In genomic region chr15:25593469-25594150, GRCm38 (mm10) we compare ENCODE assay signal across 25 mouse cellular contexts. TPM values are rescaled to one million over a fixed set of nuclear protein-coding genes. Genes with fewer than 3 reads are reported as not detected.
DNase-seq lines count a peak whose midpoint lies in the region; ATAC-seq and TF ChIP-seq lines count a peak whose summit lies in the region.
"Had no signal": no experiment of that assay in that cellular context is flagged by ENCODE, and none has a peak within 500 bp of the region (broad histone marks: within the 10 kb centered on the region; RNA-seq: fewer than 3 reads in every experiment).

No protein-coding gene starts in this region.

- intact Hi-C loops in heart, postnatal 14 days (cut with DNase I): no loop called here

- no peak for DNase-seq in forebrain, embryonic 10.5 days (ENCODE audit: extremely low spot score, low spot score)
- DNase-seq in heart, adult 11 months: peak; percentile 42
- no peak for DNase-seq in heart, postnatal 14 days
- peak; percentile 75 for DNase-seq in R1 (ENCODE audit: low read depth, low spot score)
- DNase-seq in brain, embryonic 14.5 days (ENCODE audit: low read depth): peak; percentile 56
- no peak for DNase-seq in lung, postnatal 25 days (ENCODE audit: low spot score)
- DNase-seq: adrenal gland, adult 8-10 months; adrenal gland, postnatal 25 days; B cell, adult 2 months; cerebellum, adult 18-20 months; cerebellum, adult 9-10 months; cerebellum, postnatal 14 days; gastrocnemius, postnatal 36 days; heart, postnatal 36 days; kidney, adult 11 months had no signal

- ATAC-seq in forebrain, embryonic 13.5 days: peak; percentile 45; the same call in 1 of the 2 replicates
- ATAC-seq: activated CD4-positive, CD25-positive, alpha-beta regulatory T cell, adult 4 months; hindbrain, embryonic 16.5 days; intestine, embryonic 15.5 days; Patski had no signal

- no peak for TF ChIP-seq POLR2A in brain, embryonic 14.5 days (IDR thresholded peaks at IDR 0.05; ENCODE audit: borderline replicate concordance, extremely low read depth, insufficient read depth, insufficient read length, poor library complexity, severe bottlenecking)

- 12% methylated on average over 7 of the region's 7 CpGs for WGBS in forebrain, embryonic 13.5 days
- WGBS in forebrain, embryonic 10.5 days: 36% methylated on average over 7 of the region's 7 CpGs

- no peak overlapping the region for H3K9ac ChIP-seq in forebrain, embryonic 13.5 days
- H3K9ac ChIP-seq: hindbrain, embryonic 13.5 days; intestine, embryonic 15.5 days had no signal

- H3K9me3 ChIP-seq in forebrain, embryonic 13.5 days (replicated peaks): no peaks in the 10 kb centered on the region; the same call in 1 of the 2 replicates
- no peaks in the 10 kb centered on the region for H3K9me3 ChIP-seq in forebrain, embryonic 10.5 days
- H3K9me3 ChIP-seq: hindbrain, embryonic 10.5 days; hindbrain, embryonic 13.5 days; intestine, embryonic 15.5 days had no signal

- H3K4me3 ChIP-seq in forebrain, embryonic 13.5 days: no peak overlapping the region
- H3K4me3 ChIP-seq in forebrain, embryonic 10.5 days: no peak overlapping the region
- H3K4me3 ChIP-seq: hindbrain, embryonic 10.5 days; hindbrain, embryonic 13.5 days; intestine, embryonic 15.5 days had no signal

- H3K27ac ChIP-seq in forebrain, embryonic 13.5 days: no peak overlapping the region
- H3K27ac ChIP-seq in forebrain, embryonic 10.5 days: no peak overlapping the region
- H3K27ac ChIP-seq: hindbrain, embryonic 10.5 days; hindbrain, embryonic 13.5 days; intestine, embryonic 15.5 days had no signal

- no peak overlapping the region for H3K4me2 ChIP-seq in forebrain, embryonic 13.5 days
- H3K4me2 ChIP-seq: heart, embryonic 11.5 days; hindbrain, embryonic 13.5 days; intestine, embryonic 15.5 days had no signal

- 0 out of 2 replicates have a peak, but pooled peaks cover 7% of the 10 kb centered on the region for H3K27me3 ChIP-seq in forebrain, embryonic 13.5 days
- peaks cover 10% of the 10 kb centered on the region; the same call in 1 of the 2 replicates for H3K27me3 ChIP-seq in forebrain, embryonic 10.5 days (ENCODE audit: poor library complexity, severe bottlenecking)
- H3K27me3 ChIP-seq: CH12.LX; hindbrain, embryonic 13.5 days; intestine, embryonic 15.5 days; Patski had no signal

- TF ChIP-seq CTCF in brain, embryonic 14.5 days (IDR thresholded peaks at IDR 0.05; ENCODE audit: borderline replicate concordance, extremely low read depth, insufficient read depth, insufficient read length): no peak

- 0 out of 2 replicates have a peak, but pooled peaks cover 5% of the 10 kb centered on the region for H3K4me1 ChIP-seq in forebrain, embryonic 13.5 days
- peaks cover 11% of the 10 kb centered on the region; the same call in 1 of the 2 replicates for H3K4me1 ChIP-seq in forebrain, embryonic 10.5 days
- H3K4me1 ChIP-seq: hindbrain, embryonic 10.5 days; hindbrain, embryonic 13.5 days had no signal

- no peaks in the 10 kb centered on the region for H3K36me3 ChIP-seq in forebrain, embryonic 13.5 days (ENCODE audit: poor library complexity, severe bottlenecking)
- H3K36me3 ChIP-seq in forebrain, embryonic 10.5 days (replicated peaks): no peaks in the 10 kb centered on the region
- H3K36me3 ChIP-seq: G1E; hindbrain, embryonic 10.5 days; hindbrain, embryonic 13.5 days; intestine, embryonic 15.5 days had no signal

RNA-seq across cellular contexts. Expression of gene Myo10, which starts 28.7 kb away (rescaled TPM):
- polyA plus RNA-seq in forebrain, embryonic 13.5 days (2015; fragmentation: Nextera tagmentation; extraction: Ambion mirVana): 54.1 and 61.4 TPM in 2 replicates
- 66.3 and 68.8 TPM in 2 replicates for polyA plus RNA-seq in forebrain, embryonic 10.5 days (2016; fragmentation: Nextera tagmentation; extraction: Ambion mirVana)
- total RNA-seq in heart, postnatal 14 days (2021): 10 to 100 TPM; 64.7 to 66.9 TPM
- polyA plus RNA-seq in brain, embryonic 14.5 days (2012; rRNA removed): 29.9 and 33.7 TPM in 2 replicates
- polyA plus RNA-seq: G1E had no signal

Comparison
In these comparisons a context has a peak if more than half of its experiments do, and no peak if none do; other contexts are left out.
1. DNase-seq: peak in heart, adult 11 months (single experiment), R1 (single experiment) and brain, embryonic 14.5 days (single experiment); none in forebrain, embryonic 10.5 days (single experiment), heart, postnatal 14 days (0 of 2) and lung, postnatal 25 days (single experiment).